In genomic region chr4:131825830-131826229, GRCm38 (mm10) we compare ENCODE assay signal across 8 mouse cellular contexts. TPM values are rescaled to one million over a fixed set of nuclear protein-coding genes. Genes with fewer than 3 reads are reported as not detected.
DNase-seq lines count a peak whose midpoint lies in the region; ATAC-seq and TF ChIP-seq lines count a peak whose summit lies in the region.

No protein-coding gene starts in this region.

- TF ChIP-seq RAD21 in MEL (IDR thresholded peaks at IDR 0.05; ENCODE audit: low read depth, low read length): no peak

- no peak overlapping the region for H3K9ac ChIP-seq in hindbrain, embryonic 14.5 days
- no peak overlapping the region for H3K9ac ChIP-seq in MEL (ENCODE audit: control insufficient read depth, low read depth, low read length, poor library complexity, severe bottlenecking)

- 43% methylated on average over 8 of the region's 8 CpGs for WGBS in hindbrain, embryonic 10.5 days
- 49% methylated on average over 8 of the region's 8 CpGs for whole genome bisulfite sequencing in hindbrain, embryonic 14.5 days

- H3K36me3 ChIP-seq in hindbrain, embryonic 10.5 days: peaks cover 5% of the 10 kb centered on the region; the same call in 1 of the 2 replicates
- H3K36me3 ChIP-seq in hindbrain, embryonic 14.5 days (replicated peaks; ENCODE audit: control insufficient read depth, insufficient read depth): no peaks in the 10 kb centered on the region
- H3K36me3 ChIP-seq in MEL (ENCODE audit: control insufficient read depth in 1 of 2, insufficient read depth in 2 of 2, low read length in 2 of 2): no peaks in the 10 kb centered on the region

- no peak overlapping the region for H3K4me3 ChIP-seq in hindbrain, embryonic 10.5 days
- no peak overlapping the region for H3K4me3 ChIP-seq in hindbrain, embryonic 14.5 days (replicated peaks; ENCODE audit: low read length)
- no peak overlapping the region for H3K4me3 ChIP-seq in MEL (ENCODE audit: control insufficient read depth in 1 of 2, insufficient read depth in 1 of 2, low read depth in 2 of 2, low read length in 2 of 2)
- H3K4me3 ChIP-seq in embryonic fibroblast, embryonic 13.5 days (ENCODE audit: insufficient read depth, low read length): no peak overlapping the region

- TF ChIP-seq CTCF in MEL (IDR thresholded peaks at IDR 0.05 in 2 of 3, conservative IDR thresholded peaks at IDR 0.05 in 1 of 3; ENCODE audit: control insufficient read depth in 1 of 3, insufficient read depth in 1 of 3, low read depth in 2 of 3, low read length in 3 of 3, poor library complexity in 1 of 3, severe bottlenecking in 1 of 3): peak; percentile 56 to 89 (median 59)
- peak; percentile 65; the same call in 1 of the 2 replicates for TF ChIP-seq CTCF in embryonic fibroblast, embryonic 13.5 days (IDR thresholded peaks at IDR 0.05; ENCODE audit: borderline replicate concordance, insufficient read depth, low read length)

- H3K79me2 ChIP-seq in MEL (ENCODE audit: control insufficient read depth, insufficient read depth, low read length, poor library complexity): no peaks in the 10 kb centered on the region

- TF ChIP-seq POLR2A in MEL (IDR thresholded peaks at IDR 0.05; ENCODE audit: control insufficient read depth in 1 of 2, insufficient read depth in 1 of 2, low read depth in 1 of 2, low read length in 2 of 2, poor library complexity in 1 of 2): no peak
- TF ChIP-seq POLR2A in embryonic fibroblast, embryonic 13.5 days (IDR thresholded peaks at IDR 0.05; ENCODE audit: low read depth, low read length): no peak

- peaks cover 73% of the 10 kb centered on the region for H3K4me1 ChIP-seq in hindbrain, embryonic 10.5 days (replicated peaks)
- peaks cover 10% of the 10 kb centered on the region for H3K4me1 ChIP-seq in hindbrain, embryonic 14.5 days (replicated peaks; ENCODE audit: control insufficient read depth, insufficient read depth, low read length)
- H3K4me1 ChIP-seq in MEL (ENCODE audit: control insufficient read depth in 1 of 2, insufficient read depth in 2 of 2, low read length in 2 of 2): peaks cover 0 to 5% of the 10 kb centered on the region in 2 experiments; a peak in 1 of 4 replicates
- H3K4me1 ChIP-seq in embryonic fibroblast, embryonic 13.5 days (ENCODE audit: control insufficient read depth, insufficient read depth, low read length): peaks cover 3% of the 10 kb centered on the region; the same call in 1 of the 2 replicates

- no peaks in the 10 kb centered on the region for H3K9me3 ChIP-seq in hindbrain, embryonic 10.5 days
- H3K9me3 ChIP-seq in hindbrain, embryonic 14.5 days (ENCODE audit: control insufficient read depth, low read length): no peaks in the 10 kb centered on the region
- no peaks in the 10 kb centered on the region for H3K9me3 ChIP-seq in MEL (replicated peaks; ENCODE audit: insufficient read depth, low read length)

- peak overlapping the region; percentile 77 for H3K27ac ChIP-seq in hindbrain, embryonic 10.5 days
- H3K27ac ChIP-seq in hindbrain, embryonic 14.5 days: no peak overlapping the region
- H3K27ac ChIP-seq in MEL (ENCODE audit: control insufficient read depth, low read depth, low read length): no peak overlapping the region
- no peak overlapping the region for H3K27ac ChIP-seq in embryonic fibroblast, embryonic 13.5 days (ENCODE audit: insufficient read depth, low read length)

- H3K4me2 ChIP-seq in hindbrain, embryonic 14.5 days (replicated peaks): no peak overlapping the region

- no peak for TF ChIP-seq EP300 in MEL (IDR thresholded peaks at IDR 0.05; ENCODE audit: low read depth in 1 of 2, low read length in 2 of 2)

- no peak for DNase-seq in hindbrain, embryonic 10.5 days (ENCODE audit: low spot score)
- DNase-seq in hindbrain, embryonic 14.5 days (ENCODE audit: low spot score): no peak
- DNase-seq in MEL (ENCODE audit: low read depth, low spot score): peak; percentile 47
- DNase-seq in lung, postnatal 25 days (ENCODE audit: low spot score): peak; percentile 57
- peak; percentile 69 for DNase-seq in thymus, postnatal 14 days
- DNase-seq in Muller cell, postnatal 12 days (ENCODE audit: inconsistent ontology term): no peak

- H3K27me3 ChIP-seq in hindbrain, embryonic 10.5 days (ENCODE audit: insufficient read depth, poor library complexity, severe bottlenecking): no peaks in the 10 kb centered on the region; the same call in 1 of the 2 replicates
- no peaks in the 10 kb centered on the region for H3K27me3 ChIP-seq in hindbrain, embryonic 14.5 days (ENCODE audit: control insufficient read depth, insufficient read depth, low read length)
- no peaks in the 10 kb centered on the region for H3K27me3 ChIP-seq in MEL (ENCODE audit: control insufficient read depth in 1 of 2, insufficient read depth in 2 of 2, low read length in 2 of 2)

- no peak for ATAC-seq in hindbrain, embryonic 14.5 days (ENCODE audit: low FRiP score)
- ATAC-seq in frontal cortex, adult (ENCODE audit: low TSS enrichment): no peak

TF ChIP-seq in MEL, 35 proteins besides CTCF, POLR2A, EP300 and RAD21:
- no peak for TF ChIP-seq ZNF384 (IDR thresholded peaks at IDR 0.05; ENCODE audit: low read depth, low read length)
- no peak; the same call in 1 of the 2 replicates for TF ChIP-seq SMC3 (IDR thresholded peaks at IDR 0.05; ENCODE audit: low read depth, low read length)
- TF ChIP-seq SIN3A (IDR thresholded peaks at IDR 0.05; ENCODE audit: low read length): no peak
- no peak for TF ChIP-seq TCF12 (IDR thresholded peaks at IDR 0.05; ENCODE audit: low read depth, low read length)
- no peak for TF ChIP-seq GABPA (IDR thresholded peaks at IDR 0.05; ENCODE audit: low read depth, low read length)
- no peak for TF ChIP-seq MYB (IDR thresholded peaks at IDR 0.05; ENCODE audit: low read depth, low read length)
- TF ChIP-seq USF1 (IDR thresholded peaks at IDR 0.05; ENCODE audit: low read depth, low read length): no peak
- TF ChIP-seq NRF1 (IDR thresholded peaks at IDR 0.05; ENCODE audit: insufficient read depth, low read depth, low read length, poor library complexity, severe bottlenecking): no peak
- TF ChIP-seq BHLHE40 (IDR thresholded peaks at IDR 0.05; ENCODE audit: borderline replicate concordance, low read depth, low read length): no peak
- no peak for TF ChIP-seq NELFE (IDR thresholded peaks at IDR 0.05; ENCODE audit: low read depth, low read length)
- TF ChIP-seq KAT2A (conservative IDR thresholded peaks at IDR 0.05; ENCODE audit: low read depth, low read length): no peak
- no peak for TF ChIP-seq CHD1 (IDR thresholded peaks at IDR 0.05; ENCODE audit: low read depth, low read length)
- TF ChIP-seq MEF2A (IDR thresholded peaks at IDR 0.05; ENCODE audit: extremely low read depth, insufficient replicate concordance, low read depth, low read length, poor library complexity, severe bottlenecking): no peak
- no peak for TF ChIP-seq TBP (IDR thresholded peaks at IDR 0.05; ENCODE audit: low read depth, low read length)
- TF ChIP-seq MAX (IDR thresholded peaks at IDR 0.05; ENCODE audit: low read length): no peak
- TF ChIP-seq TAL1 (IDR thresholded peaks at IDR 0.05; ENCODE audit: low read length): no peak
- no peak for TF ChIP-seq MAFK (IDR thresholded peaks at IDR 0.05; ENCODE audit: borderline replicate concordance, low read depth, low read length)

RNA-seq across cellular contexts. Expression of gene Ptpru, which starts 12.3 kb away (rescaled TPM):
- 17.0 and 17.2 TPM in 2 replicates for polyA plus RNA-seq in hindbrain, embryonic 10.5 days (2016; fragmentation: Nextera tagmentation; extraction: Ambion mirVana)
- polyA plus RNA-seq in hindbrain, embryonic 14.5 days (2014; fragmentation: Nextera tagmentation; extraction: Ambion mirVana): 19.8 and 20.0 TPM in 2 replicates
- 3.1 and 3.4 TPM in 2 replicates for total RNA-seq in MEL (2012; rRNA removed)
- 1 to 10 TPM in 1 of 2 experiments, not detected in 1; 6.8 TPM for polyA plus RNA-seq in MEL (2012; ENCODE audit: insufficient read depth in 1 of 2, insufficient read length in 2 of 2, low read depth in 1 of 2, low replicate concordance in 2 of 2, missing spikeins in 1 of 2)
- polyA plus RNA-seq in embryonic fibroblast, embryonic 13.5 days (2011; ENCODE audit: insufficient read length, low read depth, missing spikeins): 2.0 and 2.8 TPM in 2 replicates

RNA-seq across cellular contexts. Expression of gene Mecr, which starts 17.4 kb away (rescaled TPM):
- polyA plus RNA-seq in hindbrain, embryonic 10.5 days (2016; fragmentation: Nextera tagmentation; extraction: Ambion mirVana): 47.0 and 58.6 TPM in 2 replicates
- 29.2 and 32.6 TPM in 2 replicates for polyA plus RNA-seq in hindbrain, embryonic 14.5 days (2014; fragmentation: Nextera tagmentation; extraction: Ambion mirVana)
- total RNA-seq in MEL (2012; rRNA removed): 71.5 and 92.1 TPM in 2 replicates
- polyA plus RNA-seq in MEL (2012; ENCODE audit: insufficient read depth in 1 of 2, insufficient read length in 2 of 2, low read depth in 1 of 2, low replicate concordance in 2 of 2, missing spikeins in 1 of 2): 100 to 1,000 TPM in 1 of 2 experiments, not detected in 1; 137 TPM
- polyA plus RNA-seq in embryonic fibroblast, embryonic 13.5 days (2011; ENCODE audit: insufficient read length, low read depth, missing spikeins): 16.7 and 20.8 TPM in 2 replicates

RNA-seq across cellular contexts. Expression of gene Srsf4, which starts 47.6 kb away (rescaled TPM):
- 139 and 141 TPM in 2 replicates for polyA plus RNA-seq in hindbrain, embryonic 10.5 days (2016; fragmentation: Nextera tagmentation; extraction: Ambion mirVana)
- polyA plus RNA-seq in hindbrain, embryonic 14.5 days (2014; fragmentation: Nextera tagmentation; extraction: Ambion mirVana): 87.0 and 94.2 TPM in 2 replicates
- 53.7 and 60.2 TPM in 2 replicates for total RNA-seq in MEL (2012; rRNA removed)
- polyA plus RNA-seq in MEL (2012; ENCODE audit: insufficient read depth in 1 of 2, insufficient read length in 2 of 2, low read depth in 1 of 2, low replicate concordance in 2 of 2, missing spikeins in 1 of 2): 100 to 1,000 TPM in 1 of 2 experiments, not detected in 1; 163 TPM
- 35.0 and 40.6 TPM in 2 replicates for polyA plus RNA-seq in embryonic fibroblast, embryonic 13.5 days (2011; ENCODE audit: insufficient read length, low read depth, missing spikeins)

Comparison
In these comparisons a context has a peak if more than half of its experiments do, and no peak if none do; other contexts are left out.
1. DNase-seq: peak in MEL (single experiment), lung, postnatal 25 days (single experiment) and thymus, postnatal 14 days (single experiment); none in hindbrain, embryonic 10.5 days (single experiment), hindbrain, embryonic 14.5 days (single experiment) and Muller cell, postnatal 12 days (single experiment).